Mouse (Mus musculus): ENCODE measurements around the gene Col1a2. TPM values are rescaled to one million over a fixed set of nuclear protein-coding genes. Genes with fewer than 3 reads are reported as not detected.

Col1a2 gene
- total RNA-seq, 2 experiments from 2014 or later, result 2,080 to 2,296 TPM

DNA sequence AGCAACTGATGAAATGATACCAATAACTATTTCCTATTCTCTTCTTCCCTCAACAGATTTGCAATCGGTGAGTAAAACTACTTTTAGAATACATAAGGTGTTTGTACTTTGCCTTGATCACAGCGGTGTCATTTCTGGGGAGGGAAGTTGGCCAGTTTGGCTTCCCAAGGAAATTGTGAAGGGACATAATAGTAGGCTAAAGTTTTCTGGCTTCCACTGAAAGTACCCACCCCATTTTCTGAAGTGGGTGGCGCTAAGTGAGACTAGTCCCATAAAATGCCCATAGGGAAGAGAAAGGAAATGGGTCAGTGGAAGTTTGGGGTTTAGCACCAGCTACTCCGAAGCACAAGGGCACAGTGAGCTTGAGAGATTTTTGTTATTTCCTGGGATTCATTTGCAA is 3.7 kb downstream of the Col1a2 start:
- intact Hi-C loops (cut with DNase I; ENCODE audit: low total_unique reads), result no loop called here
- no peak for DNase-seq

DNA sequence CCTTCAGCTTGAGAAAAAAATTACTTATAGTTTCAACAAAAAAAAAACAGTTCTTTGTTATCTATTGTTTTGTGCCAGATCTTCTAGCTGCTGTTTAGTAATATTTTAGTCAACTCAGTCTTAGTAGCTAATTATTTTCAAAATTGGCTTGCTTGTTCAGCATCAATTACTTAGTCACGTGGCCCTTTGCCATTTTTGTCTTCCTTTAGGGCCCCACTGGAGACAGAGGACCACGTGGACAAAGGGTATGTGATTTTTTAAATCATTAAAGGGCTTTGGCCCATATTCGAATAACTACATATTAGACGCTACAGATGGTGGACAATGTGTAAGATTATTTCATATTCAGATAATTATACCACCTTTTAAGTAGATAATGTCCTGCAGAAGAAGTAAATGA is 4.8 kb downstream of the Col1a2 start:
- DNase-seq, result no peak
- intact Hi-C loops (cut with DNase I; ENCODE audit: low total_unique reads), result no loop called here

DNA sequence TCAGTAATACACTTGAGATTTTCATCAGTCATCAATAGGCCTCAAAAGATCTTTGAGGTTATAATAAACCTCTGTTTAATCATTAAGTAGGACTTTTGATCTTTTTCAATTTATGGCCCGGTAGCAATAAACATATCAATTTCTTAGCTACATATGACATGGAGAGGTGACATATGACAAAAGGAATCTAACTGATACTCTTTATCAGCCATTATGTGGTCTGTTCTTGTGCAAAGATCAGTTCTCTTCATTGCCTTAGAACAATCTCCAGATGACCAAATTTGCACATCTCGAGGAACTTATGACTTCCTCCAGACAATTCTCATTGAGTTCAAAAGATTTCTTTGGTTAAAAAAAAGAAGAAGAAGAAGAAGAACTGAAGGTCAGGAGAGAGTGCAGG is 10.1 kb downstream of the Col1a2 start:
- intact Hi-C loops (cut with DNase I; ENCODE audit: low total_unique reads), result no loop called here
- no peak for DNase-seq

DNA sequence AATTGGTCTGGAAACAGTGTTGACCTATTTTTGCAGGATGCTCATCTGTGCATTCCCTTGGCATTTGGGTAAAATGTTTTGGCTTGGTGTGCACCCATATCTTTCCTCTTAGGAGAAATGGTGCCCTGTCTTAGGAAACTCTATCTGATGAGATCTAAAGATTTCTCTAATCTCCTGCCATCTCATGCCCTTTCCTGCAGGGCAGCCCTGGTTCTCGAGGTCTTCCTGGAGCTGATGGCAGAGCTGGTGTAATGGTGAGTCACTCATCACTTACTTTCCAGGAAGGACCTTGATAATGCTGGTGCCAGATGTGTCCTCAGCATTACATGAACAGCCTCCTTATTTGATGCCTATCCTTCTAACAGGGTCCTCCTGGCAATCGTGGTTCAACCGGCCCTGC is 16.4 kb downstream of the Col1a2 start:
- intact Hi-C loops (cut with DNase I; ENCODE audit: low total_unique reads), result no loop called here
- DNase-seq, result no peak

DNA sequence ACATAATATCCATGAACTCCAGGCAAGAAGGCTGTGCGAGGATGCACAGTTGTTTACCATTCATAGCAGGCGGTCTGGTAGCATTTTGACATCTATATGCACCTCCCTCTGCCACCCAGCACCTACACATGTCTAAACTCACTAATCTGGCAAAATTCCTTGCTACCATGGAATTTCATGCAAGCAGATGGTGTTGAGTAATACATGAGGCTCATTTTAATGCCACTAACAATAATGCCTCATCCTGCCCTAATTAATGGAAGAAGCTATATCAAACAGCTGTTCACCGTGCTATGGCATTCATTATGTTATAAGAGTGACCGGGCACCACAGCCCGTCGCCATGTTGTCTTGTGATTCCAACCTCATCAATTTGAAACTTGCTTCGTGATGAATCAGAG is 23.8 kb downstream of the Col1a2 start:
- intact Hi-C loops (cut with DNase I; ENCODE audit: low total_unique reads), result no loop called here
- no peak for DNase-seq

DNA sequence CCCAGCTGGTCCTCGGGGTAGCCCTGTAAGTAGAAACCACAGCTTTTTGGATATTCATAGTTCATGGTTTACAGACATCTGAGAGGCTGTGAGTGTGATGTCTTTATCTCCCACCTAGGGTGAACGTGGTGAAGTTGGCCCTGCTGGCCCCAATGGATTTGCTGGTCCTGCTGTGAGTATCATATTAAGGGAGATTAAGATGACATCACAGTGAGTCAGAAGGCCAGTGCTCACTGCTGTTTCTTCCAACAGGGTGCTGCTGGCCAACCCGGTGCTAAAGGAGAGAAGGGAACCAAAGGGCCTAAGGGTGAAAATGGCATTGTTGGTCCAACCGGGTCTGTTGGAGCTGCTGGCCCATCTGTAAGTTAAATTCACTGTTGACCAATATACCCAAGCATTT is 26.4 kb downstream of the Col1a2 start:
- intact Hi-C loops (cut with DNase I; ENCODE audit: low total_unique reads), result no loop called here
- DNase-seq, result no peak

DNA sequence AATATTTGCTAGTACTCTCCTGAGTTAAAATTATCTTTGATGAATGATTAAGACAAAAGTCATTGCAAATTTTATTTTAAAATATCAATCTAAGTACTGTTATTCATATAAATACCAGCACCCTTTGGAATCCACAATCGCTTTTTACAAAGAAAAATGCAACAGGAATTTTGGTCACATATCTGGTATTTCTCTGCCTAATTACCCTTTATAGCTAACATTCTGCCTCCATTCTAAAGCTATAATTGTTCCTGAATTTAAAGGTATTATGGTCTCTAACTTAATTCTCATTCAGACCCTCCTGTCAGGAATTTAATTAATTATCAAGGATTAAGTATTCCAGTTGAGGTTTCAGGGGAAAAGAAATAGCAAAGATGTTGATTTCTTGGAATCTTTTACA is 28.3 kb downstream of the Col1a2 start:
- no peak for DNase-seq
- intact Hi-C loops (cut with DNase I; ENCODE audit: low total_unique reads), result no loop called here

DNA sequence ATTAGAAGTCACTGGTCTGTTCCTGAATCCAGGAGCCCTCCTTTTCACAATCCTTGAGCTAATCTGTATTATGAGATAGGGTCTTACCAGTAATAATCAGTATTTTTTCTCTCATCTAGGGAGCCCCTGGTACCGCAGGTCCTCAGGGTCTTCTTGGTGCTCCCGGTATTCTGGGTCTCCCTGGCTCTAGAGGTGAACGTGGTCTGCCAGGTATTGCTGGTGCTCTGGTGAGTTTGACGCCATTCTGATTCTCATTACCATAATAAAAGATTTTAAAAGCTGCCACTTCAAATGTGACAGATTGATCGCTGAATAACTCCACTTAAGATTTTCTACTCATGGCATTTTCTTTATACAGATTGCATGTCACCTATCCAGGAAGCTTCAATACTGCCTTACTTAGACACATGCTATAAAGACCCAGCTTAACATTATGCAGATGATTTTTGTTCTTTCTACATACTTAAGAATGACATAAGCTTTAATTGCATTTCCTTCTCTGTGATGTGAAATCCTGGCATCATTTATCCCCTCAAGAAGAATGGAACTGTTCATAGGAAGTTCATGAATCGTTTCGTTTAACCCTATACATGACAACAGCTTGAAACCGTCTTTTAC is 30.0 kb downstream of the Col1a2 start:
- DNase-seq, result no peak
- intact Hi-C loops (cut with DNase I; ENCODE audit: low total_unique reads), result no loop called here

DNA sequence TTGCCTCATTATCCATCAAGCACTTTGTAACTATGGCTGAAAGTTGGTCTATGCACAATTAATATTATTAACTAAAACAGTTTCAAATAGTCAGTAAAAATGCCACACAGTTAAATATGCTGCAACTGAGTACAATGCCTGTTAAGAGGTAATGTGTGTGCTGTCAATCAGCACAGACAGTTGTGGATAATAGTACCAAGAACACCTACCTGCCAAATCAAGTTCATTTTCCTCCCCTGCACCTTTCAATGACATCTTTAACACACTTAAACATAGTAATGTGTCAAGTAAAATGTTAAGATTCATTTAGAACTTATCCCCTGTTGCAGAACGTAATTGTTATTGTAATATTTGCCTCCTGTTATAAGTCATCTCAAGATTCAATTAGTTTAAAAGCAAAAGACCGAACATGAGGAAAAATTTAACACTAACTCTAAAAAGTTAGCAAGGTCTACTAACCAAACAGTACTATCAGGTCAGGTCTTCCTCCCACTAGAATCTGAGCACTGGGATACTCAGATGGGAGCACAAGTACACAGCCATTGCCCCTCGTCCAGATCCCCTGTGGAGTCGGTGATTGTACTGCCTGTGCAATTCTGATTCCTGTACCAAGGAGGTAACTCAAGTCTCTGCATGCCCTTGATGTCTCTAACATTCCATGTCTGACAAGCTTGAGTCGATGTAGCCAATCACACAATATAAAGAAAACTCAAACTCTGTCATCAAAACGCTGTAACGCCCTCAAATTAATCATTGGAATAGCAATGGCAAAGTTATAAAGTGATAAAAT is 37.5 kb downstream of the Col1a2 start:
- no peak for DNase-seq
- intact Hi-C loops (cut with DNase I; ENCODE audit: low total_unique reads), result loop anchor here (10.0 kb wide), 1 partner anchor 127 kb away; no protein-coding TSS in a partner anchor

DNA sequence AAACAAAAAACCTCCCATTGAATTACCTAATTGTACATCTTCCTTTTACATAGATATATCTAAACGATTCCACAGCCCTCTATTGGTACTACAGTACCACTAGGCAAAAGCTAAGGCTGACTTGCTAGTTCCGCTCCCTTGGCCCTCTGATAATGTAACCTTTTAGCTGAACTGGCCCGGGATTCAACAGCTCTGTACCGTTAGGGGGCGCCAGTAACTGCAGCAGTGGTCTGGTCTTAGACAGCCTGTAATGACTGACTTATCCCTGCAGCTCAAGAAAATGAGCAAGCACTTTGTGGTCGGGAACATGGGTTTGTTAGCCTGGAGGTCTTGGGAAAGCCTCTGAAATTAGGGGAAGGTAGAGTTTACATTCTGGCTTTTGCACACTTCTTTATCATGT is 39.9 kb downstream of the Col1a2 start:
- intact Hi-C loops (cut with DNase I; ENCODE audit: low total_unique reads), result loop anchor here (10.0 kb wide), 1 partner anchor 130 kb away; no protein-coding TSS in a partner anchor
- peak; percentile 65 for DNase-seq

DNA sequence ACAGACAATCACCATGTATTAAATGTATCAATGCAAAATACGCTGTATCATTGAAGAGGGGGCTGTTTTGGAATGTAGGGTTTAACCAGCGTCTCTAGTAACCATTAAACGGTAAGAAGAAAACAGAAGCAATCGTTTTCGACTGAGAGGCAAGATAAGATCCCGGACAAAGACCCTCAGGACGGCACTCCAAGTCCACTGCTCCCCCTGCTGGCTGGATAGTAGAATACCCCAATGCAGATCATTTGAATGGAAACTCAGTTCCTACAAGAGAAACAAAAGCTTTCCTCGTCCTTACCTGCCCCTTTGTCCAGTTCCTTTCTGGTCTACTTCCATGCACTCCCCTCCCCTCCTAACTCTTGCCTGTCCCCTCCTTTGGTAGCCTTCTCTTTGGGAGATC is 41.1 kb downstream of the Col1a2 start:
- intact Hi-C loops (cut with DNase I; ENCODE audit: low total_unique reads), result loop anchor here (10.0 kb wide), 1 partner anchor 131 kb away; no protein-coding TSS in a partner anchor
- peak; percentile 61 for DNase-seq

DNA sequence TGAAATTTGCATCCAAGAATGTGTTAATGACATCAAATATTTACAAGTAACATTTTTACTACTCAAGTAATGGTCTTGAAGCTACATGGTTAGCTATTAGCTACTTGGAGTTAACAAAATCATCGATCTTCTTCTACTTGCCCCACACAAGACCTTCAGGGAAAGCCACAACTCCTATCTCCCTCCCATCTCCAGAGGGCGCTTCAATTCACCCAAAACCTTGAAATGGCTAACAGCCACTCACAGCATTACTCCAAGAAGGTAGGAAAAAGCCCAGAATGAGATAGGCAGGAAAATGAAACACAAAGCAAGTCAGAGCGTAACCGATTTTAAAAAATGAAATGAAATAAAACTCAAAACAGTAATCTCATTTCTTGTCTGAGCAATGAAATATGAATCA is 44.3 kb downstream of the Col1a2 start:
- intact Hi-C loops (cut with DNase I; ENCODE audit: low total_unique reads), result loop anchor here (10.0 kb wide), 1 partner anchor 134 kb away; no protein-coding TSS in a partner anchor

DNA sequence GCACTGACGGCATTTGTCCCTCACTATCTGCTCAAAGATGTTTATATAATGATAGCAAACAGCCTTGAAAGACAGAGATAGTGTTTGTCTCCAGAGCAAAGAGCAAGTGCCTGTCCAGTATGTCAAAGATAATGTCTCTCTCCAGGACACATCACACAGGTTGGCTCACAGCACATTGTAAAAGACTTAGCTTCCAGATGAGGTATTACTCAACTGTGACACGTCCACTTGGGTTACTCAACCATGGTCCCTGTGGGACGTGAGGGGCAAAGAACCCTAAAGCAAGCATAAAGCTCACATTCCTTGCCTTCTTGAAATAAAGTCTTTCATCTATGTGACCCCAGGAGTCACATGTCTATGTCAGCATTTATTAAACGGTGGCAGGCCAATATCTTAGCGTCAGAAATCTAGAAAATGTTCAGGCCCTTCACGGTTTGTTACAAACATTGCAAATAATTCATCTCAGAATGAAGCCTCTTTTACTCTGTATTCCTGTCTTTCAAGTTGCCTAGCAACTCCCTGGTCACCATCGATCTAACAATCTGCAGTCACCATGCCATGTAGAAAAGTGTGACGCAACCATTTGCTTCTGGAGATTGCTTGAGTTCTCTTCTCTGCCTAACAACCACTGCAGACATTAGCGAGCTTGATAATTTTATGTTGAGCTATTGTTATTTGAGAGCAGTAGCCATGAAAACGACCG is 45.4 kb downstream of the Col1a2 start:
- intact Hi-C loops (cut with DNase I; ENCODE audit: low total_unique reads), result loop anchor here (10.0 kb wide), 2 partner anchors 135 to 835 kb away; partner anchors contain the start of gene Asb4
- no peak for DNase-seq

More for the DNA sequence above, 44.3 kb downstream of the Col1a2 start:
- DNase-seq, result no peak

DNA sequence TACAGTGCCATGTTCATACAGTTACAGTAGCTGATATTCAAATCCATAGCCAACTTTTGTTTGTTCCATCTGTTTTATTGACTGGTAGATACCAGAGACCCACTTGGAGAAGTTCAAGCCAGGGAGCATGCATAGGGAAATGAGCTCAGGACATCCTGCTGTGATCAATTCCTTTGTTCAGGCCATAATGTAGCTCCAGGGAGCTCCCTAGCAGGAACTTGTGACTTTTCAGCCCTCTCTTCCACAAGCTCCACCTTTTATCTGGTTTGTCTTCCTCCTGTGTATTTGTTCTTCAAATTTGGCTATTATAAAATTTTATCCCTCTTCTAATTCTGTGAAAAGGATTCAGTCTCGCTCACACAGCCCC is 45.9 kb downstream of the Col1a2 start:
- intact Hi-C loops (cut with DNase I; ENCODE audit: low total_unique reads), result loop anchor here (10.0 kb wide), 1 partner anchor 834 kb away; the partner anchor contains the start of gene Asb4
- no peak for DNase-seq

DNA sequence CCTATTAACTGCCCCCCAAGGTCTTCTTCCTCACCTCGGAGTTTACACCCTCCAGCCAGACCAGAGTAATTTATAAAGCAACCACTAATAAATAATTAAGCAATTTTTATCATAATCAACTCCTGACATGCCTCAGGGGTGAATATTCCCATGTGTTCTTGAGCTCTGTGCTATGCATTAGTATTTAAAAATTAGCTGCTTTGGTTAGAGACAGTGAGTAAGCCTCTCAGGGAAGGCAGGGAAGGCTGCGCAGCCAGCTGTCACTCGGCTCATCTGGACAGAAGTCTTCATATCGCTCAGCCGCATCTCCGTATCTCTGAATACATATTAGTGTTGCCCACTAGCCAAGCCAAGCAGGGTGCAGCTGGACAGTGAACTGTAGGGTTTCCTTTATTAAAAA is 50.8 kb downstream of the Col1a2 start:
- no peak for DNase-seq
- intact Hi-C loops (cut with DNase I; ENCODE audit: low total_unique reads), result loop anchor here (5.0 to 10.0 kb wide), 2 partner anchors 557 to 829 kb away; partner anchors contain the start of gene Asb4

DNA sequence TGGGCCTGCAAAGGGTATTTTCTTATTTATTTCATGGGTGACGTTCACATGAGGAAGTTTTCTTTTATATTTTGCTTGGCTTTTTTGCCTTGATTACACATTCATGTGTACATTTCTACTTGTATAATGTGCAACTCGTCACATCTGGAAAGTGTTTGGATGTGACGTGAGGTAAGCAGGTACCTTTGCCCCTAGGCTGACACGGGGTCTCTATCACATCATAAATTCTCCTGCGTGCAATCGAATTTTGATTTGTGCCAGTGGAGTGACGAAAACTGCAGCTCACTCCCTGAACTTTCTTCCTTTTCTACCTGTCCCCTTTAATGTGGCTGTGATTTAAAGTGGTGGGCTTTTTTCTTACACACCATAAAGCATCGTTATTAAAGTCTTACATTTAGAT is 52.5 kb downstream of the Col1a2 start:
- no peak for DNase-seq
- intact Hi-C loops (cut with DNase I; ENCODE audit: low total_unique reads), result loop anchor here (5.0 to 10.0 kb wide), 2 partner anchors 555 to 828 kb away; partner anchors contain the start of gene Asb4

DNA sequence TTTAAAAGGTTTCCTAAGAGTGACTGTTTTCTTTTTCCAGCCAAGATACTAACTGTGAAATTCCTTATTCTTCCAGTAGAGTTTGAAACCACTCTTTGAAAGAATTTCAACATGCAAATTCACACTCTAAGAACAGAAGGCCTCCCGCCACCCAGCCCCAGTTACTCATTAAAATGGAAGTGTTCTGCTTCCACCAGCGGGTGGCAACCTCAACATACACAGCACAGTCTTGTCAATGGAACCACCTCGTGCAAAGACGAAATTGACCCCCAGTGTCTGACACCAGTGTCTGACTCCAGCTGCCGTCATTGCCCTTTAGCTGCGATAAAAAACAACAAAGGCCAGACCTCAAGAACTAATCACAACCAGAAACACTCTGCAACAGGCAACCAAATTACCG is 53.1 kb downstream of the Col1a2 start:
- intact Hi-C loops (cut with DNase I; ENCODE audit: low total_unique reads), result loop anchor here (5.0 to 10.0 kb wide), 2 partner anchors 555 to 827 kb away; partner anchors contain the start of gene Asb4
- DNase-seq, result peak; percentile 57

DNA sequence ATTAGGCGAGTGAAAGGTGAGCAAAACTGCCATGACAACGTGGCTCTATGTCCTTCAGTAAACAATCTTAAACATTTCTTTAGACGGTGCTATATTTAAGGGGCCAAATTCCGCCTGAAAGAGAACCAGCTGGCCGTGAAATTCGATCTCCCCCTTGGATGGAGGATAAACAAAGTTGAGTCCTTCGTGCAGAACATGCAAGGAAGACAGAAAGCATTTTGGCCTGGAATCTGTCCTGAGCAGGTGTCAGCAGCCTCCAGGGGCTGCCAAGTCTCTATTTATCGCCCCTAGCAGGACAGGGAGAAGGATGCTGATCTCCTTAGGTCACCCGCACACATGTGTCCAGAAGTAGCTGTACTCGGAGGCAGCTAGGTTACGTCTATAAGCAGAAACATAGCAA is 56.5 kb downstream of the Col1a2 start:
- intact Hi-C loops (cut with DNase I; ENCODE audit: low total_unique reads), result no loop called here
- DNase-seq, result no peak

DNA sequence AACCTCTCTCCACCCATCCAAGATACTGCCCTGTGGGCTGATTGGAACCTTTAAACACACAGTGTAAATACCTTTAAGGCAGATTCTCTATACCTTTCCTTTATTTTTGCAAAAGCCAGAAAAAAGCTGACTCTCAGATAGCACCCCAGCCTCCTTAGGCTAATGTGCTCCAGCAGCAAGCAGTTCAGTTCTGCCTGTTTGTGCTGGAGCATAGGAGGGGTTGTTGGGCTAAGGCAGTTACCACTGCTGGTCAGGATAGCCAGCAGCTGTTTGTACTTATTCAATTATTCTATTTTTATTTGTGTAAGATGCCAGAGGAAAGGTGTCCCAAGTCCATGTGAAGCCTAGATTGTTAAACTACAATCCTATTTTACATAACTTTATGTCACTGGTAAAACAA is 57.0 kb downstream of the Col1a2 start:
- DNase-seq, result no peak
- intact Hi-C loops (cut with DNase I; ENCODE audit: low total_unique reads), result no loop called here

DNA sequence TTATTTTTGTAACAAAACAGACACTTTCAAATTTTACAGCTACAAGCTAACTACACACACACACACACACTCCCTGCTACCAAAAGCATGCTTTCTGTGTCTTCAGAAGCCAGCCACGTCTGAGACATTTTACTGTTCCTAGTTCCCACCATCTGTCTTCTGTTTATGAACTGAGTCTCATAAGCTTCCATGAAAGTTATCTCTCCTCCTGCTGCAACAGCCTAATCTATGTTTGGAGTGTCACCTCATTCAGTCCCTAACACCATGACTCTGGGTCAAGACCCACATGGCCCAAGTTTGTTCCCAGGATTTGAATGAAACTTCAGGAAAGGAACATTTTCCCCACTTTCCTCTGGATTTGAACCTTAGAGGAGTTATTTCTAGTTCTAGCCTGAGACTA is 57.8 kb downstream of the Col1a2 start:
- no peak for DNase-seq
- intact Hi-C loops (cut with DNase I; ENCODE audit: low total_unique reads), result no loop called here
